Mouse (Mus musculus): ENCODE results near the gene Zfp839.
"Not testable (repeated sequence)": the region's sequence is repeated elsewhere in the genome, so short reads cannot be mapped to it uniquely, and the experiment has no call there.

Zfp839 gene

DNA sequence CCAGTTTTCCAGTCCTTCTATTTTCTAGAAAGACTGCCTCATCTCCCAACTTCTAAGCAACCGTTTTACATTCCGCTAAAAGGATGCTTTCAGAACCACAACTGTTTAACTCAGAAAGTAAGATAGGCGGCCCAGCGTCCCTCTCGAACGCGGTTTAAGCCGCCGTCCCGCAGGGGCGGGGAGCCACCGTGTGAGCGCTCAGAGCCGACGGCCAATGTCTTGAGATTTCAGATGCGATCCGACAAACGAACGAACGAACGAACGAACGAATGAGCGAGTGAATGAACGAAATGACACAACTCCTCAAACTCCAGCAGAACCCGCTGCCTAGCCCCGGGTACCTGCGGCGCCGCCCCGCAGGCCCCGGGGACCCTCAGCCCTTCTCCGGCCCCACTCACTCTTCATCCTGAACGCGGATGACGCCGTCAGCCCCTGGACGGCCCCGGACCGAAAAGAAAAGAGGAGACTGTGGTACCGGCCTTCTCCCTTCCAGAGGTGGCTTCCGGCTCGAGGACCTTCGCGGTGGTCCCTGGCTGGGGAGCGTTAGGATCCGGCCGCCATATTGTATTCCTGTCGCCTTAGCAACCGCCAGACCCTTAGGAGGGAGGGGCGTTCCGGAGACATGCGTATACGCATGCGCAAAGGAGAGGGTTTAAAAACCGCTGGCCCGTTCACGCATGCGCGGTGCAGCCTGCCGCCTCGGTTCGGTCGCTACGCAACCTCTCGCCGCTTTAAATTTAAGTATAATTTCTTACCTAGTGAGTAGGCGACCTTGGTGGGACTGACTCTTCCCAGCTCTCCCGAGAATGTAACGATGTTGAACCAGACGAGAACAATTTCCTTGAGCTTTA, 9.5 kb upstream of the Zfp839 start, which contains the start of gene Mok:
Mok (minus strand) TSS at position 592 of the 851 bp plus-strand sequence.
- DNase-seq (ENCODE audit: low spot score): peak; percentile 90

DNA sequence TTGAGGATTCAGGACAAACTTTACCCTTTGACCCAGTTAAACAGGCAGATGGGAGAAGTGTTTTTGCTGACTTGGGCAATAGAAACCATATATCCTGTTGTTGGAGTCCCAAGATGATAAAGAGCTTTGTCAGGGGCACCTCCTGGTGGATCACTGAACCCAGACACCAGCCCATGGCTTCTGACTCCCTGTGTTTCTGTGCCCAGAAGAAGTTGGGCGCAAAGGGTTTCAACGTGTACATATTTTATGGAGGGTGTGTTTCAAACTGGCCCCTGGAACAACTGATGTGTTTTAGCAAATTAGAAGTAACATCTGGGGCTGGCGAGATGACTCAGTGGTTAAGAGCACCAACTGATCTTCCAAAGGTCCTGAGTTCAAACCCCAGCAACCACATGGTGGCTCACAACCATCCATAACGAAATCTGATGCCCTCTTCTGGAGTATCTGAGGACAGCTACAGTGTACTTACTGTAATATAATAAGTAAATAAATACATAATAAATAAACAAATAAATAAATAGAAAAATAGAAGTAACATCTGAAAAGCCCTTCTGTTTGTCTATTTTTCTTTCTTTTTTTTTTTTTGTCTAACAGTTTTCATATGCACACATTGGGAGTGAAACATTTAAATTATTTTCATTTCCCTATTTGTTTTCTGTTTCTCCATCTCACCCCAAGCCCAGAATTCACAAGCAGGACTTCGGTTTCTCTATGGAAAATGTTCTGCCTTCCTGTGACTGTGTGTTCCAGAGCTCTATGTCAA, 8.1 kb upstream of the Zfp839 start:
- no peak for DNase-seq (ENCODE audit: low spot score)

DNA sequence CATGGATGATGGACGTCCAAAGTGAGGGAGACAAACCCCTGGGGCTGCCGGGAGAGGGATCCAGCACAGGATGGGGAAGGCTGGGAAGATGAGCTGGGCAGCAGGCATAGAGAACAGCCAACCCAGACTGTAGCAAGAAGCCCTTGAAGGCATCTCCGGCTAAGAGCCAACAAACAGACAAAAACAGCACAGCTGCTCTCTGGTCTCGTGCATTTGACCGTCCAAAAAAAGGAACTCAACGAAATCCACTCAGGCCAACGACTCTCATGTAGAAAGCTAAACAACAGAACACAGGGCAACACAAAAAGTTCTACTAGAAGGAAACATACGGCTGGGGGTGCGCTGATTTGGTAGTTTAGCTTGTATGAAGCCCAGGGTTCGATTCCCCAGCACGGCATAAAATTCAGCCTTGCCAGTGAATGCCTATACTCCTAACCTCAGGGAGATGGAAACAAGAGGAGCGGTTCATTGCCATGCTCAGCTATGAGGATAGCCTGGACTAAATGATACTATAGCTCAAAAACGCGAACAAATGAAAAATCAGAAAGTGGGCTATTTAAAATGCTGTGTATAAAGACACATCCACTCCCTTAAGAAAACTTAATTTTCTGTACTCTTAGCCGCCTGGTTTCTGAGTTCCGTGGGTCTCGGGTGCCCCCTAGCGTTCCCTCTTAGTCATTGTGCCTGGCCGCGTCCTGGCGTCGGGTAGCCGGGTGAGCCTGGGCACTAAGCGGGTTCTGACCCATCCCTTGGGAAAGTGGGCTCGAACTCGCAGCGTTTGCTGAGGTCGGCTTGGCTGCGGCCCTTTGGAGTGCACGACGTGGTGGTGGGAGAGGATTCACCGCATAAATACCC, 6.6 kb upstream of the Zfp839 start:
- DNase-seq (ENCODE audit: low spot score): peak; percentile 65

DNA sequence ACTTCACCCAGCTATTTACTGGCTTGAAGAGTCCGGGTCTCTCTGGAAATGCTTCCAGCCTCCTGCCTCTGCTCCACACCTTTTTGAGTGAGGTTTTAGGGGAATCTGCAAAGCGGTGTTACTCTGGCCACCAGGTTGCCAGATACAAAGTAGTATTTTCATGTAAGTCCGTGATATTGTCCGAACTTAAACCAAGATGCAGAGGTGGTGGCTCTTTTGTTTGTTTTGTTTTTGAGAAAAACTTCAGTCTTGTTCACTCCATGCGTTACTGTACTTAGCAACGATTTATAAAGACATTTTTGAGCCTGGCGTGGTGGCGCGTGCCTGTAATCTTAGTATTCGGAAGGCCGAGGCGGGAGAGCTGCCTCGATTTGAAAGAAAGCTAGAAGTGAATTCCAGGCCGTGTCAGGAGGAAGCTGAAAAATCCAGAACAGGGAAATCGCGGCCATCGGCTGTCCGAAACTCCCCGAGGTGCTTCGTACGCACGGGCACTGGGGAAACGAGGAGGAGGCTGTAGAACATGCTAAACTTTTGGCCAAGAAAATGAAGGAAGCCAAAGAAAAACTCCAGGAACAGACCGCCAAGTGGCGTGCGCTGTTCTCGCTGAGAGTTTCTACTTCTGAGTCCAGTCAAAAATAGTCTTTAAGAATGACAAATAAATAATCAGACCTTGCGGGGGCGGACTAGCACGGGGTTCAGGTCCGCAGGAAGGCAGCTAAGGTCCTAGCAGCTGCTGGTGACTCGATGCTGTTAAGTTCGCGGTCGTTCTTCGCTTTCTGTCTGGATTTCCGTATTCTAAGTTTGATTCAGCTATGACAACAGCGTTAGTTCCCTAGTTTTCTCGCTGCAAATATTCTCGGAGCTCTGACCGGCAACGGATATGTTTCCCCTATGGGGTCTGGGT, 5.6 kb upstream of the Zfp839 start:
- no peak for DNase-seq (ENCODE audit: low spot score)

DNA sequence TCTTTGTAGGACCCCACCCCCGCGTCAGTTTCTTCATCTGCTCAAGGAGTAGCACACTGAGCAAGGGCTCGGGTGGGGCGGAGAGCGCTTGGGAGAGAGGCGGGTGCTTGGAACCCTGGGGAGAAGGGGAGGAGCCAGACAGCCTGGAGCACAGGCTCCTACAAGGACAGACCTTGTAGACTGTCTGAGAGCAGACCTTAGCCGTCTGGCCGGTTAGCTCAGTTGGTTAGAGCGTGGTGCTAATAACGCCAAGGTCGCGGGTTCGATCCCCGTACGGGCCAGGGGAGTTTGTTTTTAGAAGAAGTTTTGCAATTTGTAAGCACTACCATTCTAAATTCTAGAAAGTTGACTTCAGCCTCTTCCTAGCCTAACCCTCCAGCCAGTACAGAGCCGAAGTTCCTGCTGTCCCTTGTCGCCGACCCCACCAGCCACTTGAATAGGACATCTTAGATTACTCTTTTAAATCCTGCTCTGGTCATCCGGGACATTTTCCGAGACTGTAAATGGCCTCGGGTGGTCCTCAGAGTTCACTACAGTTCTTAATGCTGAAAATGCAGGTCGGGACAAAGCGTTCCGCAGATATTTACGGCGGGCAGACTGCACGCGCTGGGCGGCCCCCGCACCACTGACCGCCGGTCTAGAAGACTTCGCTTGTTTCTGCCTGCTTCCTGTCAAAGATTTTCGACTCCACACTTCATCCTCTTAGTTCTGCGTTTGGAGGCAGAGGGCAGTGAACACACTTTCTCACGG, 4.7 kb upstream of the Zfp839 start:
- peak; percentile 67 for DNase-seq (ENCODE audit: low spot score)

DNA sequence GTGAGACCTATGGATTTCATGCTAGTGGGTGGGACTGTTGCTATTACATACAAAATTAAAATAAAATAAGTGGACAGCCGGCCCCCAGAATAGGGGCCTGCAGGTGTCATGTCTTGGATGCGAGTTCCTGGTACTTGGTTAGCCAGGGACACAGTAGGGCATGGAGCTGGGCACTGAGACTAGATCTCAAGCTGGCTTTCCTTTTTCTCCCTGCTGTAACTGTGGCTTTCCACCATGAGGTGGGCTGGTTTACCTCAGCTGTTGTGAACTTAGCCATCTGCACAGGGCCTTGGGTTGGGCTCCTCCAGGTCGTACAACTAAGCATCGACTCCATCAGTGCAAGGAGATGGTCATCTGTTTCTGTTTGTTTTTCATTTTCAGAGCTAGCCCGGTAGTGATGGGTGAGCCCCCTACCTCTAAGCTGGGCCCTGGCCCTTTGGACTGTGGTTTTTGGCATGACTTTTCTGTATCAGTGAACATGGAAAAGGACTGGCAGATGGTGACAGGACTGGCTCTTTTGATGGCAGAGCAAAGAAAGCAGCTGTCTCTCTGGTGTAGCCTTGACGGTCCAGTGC, 3.8 kb upstream of the Zfp839 start:
- DNase-seq (ENCODE audit: low spot score): no peak

DNA sequence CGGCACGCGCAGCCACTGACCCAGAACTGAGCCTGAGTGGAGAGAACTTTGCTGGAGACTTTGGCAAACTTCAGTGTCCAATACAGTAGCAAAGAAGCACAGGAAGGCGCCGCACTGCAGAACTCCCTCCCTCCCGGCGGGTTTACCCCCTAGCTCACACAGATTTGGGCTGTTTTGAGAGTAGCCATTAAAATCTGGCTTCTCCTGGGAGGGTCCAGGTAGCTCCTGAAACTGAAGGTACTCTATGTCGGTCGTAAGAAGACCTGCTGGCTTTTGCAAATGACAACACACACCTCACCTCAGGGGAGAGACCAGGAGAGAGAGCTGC, 840 bp downstream of the Zfp839 start:
- no peak for DNase-seq (ENCODE audit: low spot score)

DNA sequence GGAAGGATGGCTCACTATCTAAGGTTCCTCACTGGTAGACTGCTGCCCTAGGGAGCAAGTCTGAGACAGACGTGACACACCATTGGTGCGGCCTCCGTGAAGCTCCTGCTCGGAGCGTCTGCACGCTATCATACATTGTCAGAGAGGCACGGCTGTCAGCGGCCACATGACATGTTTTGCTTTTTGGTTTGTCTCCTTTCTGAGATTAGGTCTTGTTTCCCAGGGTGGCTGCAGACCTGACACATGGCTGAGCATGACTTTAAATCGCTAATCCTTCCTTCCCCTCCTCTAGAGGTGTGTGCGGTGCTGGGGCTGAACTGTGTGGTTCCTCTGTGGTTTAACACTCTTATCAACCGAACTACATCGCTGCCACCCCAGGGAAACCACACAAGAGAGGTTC, 1.4 kb downstream of the Zfp839 start:
- DNase-seq (ENCODE audit: low spot score): no peak

DNA sequence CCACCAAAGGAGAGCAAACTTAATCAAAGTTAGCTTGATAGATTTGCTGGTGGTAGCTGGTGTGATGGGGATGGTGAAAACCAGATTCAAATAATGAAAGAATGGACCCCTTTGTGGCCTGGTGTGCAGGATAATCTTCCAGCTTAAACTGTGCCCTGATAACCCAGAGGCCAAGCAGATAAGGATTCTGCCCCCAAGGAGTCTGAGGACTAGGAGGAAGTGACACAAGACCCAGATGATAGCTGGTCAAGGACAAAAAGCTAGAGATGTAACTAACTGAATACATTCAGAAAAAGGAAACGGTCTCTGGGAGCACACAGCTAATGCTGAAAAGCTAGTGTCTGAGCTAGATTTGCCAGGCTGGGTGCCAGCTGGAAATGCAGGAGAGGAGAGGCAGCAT, 1.9 kb downstream of the Zfp839 start:
- DNase-seq (ENCODE audit: low spot score): no peak

DNA sequence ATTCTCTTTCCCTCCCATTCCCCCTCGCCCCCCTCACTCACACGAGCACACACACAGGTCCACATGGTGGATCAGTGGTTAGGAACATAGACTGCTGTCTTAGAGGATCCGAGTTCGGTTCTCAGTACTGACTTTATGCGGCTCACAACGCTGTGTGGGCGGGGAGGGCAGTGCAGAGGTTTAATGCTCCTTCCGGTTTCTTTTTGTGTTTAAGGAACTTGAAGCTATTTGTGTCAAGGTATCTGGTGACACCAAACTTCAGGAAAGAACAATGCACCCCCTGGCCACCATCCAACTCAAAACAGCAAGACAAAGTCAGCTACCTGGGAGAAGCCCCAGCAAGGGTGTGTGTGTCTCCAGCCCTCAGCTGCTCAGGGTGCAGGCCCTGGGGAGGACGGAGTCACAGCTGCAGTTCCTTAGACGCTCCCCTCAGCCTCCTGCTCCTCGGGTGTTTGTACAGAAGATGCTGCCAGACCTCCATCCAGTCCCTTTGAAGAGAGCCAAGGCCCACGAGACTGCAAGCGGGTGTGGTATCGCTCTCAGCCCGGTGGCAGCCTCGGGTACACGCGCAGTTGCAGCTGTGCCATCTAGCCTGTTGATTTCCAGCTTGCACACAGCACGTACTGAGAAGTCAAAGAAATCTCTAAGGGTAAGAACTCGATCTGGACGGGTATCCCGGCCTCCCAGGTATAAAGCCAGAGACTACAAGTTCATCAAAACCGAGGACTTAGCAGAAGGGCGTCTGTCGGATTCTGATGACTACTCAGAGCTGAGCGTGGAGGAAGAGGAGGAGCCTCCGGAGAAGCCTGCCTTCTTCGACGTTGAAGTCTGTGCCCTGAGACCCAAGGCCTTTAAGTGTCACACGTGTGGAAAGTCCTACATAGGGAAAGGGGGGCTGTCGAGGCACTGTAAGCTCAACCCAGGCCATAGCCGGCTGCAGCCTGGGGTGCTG, 5.0 kb downstream of the Zfp839 start:
- no peak for DNase-seq (ENCODE audit: low spot score)

DNA sequence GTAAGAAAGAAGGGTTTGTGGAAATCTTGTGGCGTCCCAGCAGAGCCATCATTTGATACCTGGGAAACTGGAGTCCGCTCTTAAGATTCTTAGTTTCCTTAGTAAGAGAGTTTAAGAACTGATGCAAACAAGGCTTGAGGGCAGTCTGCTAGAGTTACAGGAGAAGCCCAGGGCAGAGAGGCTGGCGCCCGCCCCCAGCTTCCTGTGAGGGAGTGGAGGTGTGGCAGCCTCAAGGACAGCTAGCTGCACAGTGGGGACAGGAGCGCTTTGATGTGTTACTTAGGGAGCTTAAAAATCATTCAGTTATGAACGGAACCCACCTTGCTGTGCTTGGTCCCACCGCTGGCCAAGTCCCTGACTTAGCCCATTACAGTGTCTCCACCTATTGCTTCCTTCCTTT, 7.1 kb downstream of the Zfp839 start:
- DNase-seq (ENCODE audit: low spot score): no peak

DNA sequence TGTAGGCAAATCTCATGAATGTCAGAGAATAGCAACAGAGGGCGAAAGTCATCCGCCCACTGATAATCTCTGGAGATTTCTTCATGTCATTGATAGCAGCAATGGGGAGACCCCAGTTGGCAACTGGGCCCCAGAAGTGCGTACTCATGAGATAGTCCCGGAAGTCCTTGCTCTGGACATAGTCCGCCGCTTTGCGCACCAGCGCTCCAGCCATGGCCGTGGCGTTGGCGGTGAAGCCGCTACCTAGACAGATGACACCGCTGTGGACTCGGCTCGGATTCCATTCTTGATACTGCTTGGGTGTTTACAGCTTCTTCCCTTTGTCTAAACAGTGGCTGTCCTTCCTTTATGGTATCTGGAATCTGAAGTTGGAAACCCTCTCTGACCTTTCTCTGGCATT, 8.6 kb downstream of the Zfp839 start:
- DNase-seq (ENCODE audit: low spot score): not testable (repeated sequence)

DNA sequence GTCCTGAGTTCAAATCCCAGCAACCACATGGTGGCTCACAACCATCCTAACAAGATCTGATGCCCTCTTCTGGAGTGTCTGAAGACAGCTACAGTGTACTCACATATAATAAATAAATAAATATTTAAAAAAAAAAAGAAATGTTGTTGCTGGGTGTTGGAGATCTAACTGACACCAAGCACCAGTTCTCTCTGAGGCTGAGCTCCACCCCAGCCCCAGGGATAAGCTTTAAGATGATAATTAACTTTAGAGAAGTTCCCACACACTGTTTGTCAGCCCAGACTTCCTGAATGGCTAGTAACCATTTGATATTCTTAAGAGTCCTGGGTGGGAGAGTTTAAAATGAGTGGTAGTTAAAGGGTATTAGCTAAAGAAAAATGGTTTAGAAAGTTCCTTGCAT, 10.2 kb downstream of the Zfp839 start:
- DNase-seq (ENCODE audit: low spot score): no peak

DNA sequence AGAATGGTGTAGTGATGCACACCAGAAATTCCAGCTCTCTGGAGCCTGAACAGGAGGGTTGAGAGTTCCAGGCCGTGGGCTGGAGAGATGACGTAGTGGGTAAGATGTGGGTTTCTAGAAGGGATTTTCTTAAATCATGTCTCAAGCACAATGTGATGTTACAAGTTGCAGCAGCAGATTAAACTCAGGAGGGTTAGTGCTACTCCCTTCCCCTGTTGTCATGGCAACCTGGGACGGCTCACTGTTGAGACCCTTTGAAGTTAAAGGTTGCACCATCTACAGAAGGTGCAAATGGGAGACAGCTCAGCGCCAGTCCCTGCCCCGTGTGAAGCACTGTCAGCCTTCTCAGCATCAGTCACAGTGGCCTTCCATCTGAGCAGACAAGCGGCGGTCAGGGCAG, 11.2 kb downstream of the Zfp839 start:
- no peak for DNase-seq (ENCODE audit: low spot score)

DNA sequence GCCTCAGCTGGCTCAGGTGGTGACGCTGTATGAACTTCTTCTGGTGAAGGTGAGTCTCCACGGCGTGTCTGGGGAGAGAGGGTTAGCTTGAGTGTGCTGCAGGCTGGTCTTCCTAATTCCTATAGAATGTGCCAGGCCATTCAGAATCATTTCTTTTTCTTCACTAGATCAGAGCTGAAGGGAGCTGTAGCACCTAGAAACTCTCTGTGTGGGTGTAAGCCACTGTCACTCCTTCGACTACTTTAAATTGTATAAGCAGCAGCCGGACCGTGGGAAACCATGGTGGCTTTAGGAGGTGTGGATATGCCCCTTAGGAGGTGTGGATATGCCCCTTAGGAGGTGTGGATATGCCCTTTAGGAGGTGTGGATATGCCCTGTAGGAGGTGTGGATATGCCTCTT, 14.0 kb downstream of the Zfp839 start:
- DNase-seq (ENCODE audit: low spot score): no peak

DNA sequence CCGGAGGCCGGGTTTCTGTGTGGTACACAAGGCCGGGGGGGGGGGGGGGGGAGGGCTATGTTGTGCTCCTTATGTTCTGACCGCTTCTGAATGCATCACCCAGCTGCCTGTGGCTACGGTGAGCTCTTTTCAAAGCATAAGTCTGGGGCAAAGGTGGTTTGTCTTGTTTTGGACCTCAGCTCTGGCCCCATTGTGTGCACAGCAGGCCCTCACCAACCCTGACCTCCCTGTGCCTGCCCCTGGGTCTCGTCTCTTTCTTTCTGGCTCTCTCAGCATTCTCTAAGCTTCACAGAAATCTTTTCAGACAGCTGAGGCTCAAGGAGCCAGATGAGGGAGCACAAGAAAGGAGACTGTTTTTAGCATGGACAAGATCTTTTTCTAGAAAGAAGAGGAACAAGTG, 15.5 kb downstream of the Zfp839 start:
- no peak for DNase-seq (ENCODE audit: low spot score)

DNA sequence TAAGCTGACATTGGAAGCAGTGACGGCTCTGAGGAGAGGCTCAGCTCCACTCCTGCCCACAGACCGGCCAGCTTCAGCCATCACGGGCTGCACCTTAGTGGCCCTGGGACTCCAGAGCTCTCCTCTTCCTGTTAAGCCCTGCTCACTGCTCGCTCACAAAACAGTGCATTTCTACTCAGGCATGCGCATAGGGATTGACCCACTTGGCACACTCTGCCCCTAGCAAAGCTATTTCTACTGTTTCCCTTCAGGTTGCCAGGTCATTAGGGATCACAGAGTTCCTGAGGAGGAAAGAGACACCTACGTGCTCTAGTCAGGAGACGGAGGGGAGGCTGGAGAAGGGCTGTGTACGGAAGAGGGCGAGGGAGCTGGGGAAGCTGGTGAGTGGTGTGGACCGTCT, 15.9 kb downstream of the Zfp839 start:
- DNase-seq (ENCODE audit: low spot score): no peak

DNA sequence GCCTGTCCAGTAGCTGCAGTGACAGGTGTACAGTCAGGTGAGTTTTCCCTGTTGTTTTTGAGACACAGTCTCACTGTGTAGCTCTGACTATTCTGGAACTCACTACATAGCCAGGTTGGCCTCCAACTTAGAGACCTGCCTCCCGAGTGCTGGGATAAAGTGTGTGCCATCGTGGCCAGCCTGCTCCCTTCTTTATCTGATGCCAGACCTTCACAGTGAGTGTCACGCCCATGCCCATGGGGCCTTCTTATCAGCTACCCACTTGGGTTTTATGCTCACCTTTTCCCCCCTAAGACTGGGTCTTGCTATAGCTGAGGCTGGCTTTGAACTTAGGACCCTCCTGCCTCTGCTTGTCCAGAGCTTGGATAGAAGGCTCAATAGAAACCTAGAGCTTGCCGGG, 20.1 kb downstream of the Zfp839 start:
- DNase-seq (ENCODE audit: low spot score): no peak

DNA sequence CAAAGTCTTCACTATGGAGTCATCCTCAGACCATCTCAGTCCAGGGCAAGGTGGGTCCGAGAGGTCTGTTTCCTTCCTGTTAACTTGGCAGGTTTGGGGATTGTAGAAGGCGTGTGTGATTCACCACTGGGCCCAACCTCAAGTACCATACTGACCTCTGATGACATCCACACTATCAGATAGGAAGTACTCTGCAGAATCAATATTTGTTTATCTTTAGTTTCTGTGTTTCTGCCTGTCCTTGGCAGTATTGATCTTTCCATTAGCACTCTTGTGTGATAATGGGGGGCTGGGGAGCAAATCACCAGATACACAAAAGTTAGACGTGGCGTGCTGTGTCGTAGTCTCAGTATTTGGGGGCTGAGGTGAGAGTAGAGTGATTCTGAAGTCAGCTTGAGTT, 21.2 kb downstream of the Zfp839 start:
- DNase-seq (ENCODE audit: low spot score): no peak

Data from layer of hippocampus, adult 9-10 months (tissue).